Mouse (Mus musculus) cortical plate, adult 2 months (tissue): Measurements from ENCODE around the gene Ccl22. TPM values are rescaled to one million over a fixed set of nuclear protein-coding genes. Genes with fewer than 3 reads are reported as not detected.
A peak's percentile ranks its signal among the peaks of the same experiment; 100 is the strongest.

Experiments used
- H3K27ac ChIP-seq: fragments of 200-500 bp; 2 replicates; pipeline ENCODE4 v1.5.1; 2012; ENCODE audit warnings: low read length, control low read depth, inconsistent platforms; ENCODE audit not compliant: insufficient read depth
- H3K4me1 ChIP-seq: fragments of 200-500 bp; 2 replicates; pipeline ENCODE4 v1.6.1; 2011; ENCODE audit warnings: low read length; ENCODE audit not compliant: control insufficient read depth, insufficient read depth
- H3K4me3 ChIP-seq: fragments of 200-500 bp; 2 replicates; pipeline ENCODE4 v1.5.1; 2011; ENCODE audit warnings: mild to moderate bottlenecking, low read length, control low read depth; ENCODE audit not compliant: insufficient read depth
- CTCF ChIP-seq: fragments of 200-500 bp; IDR thresholded peaks from 2 replicates; pipeline ENCODE4 v1.5.1; 2011; ENCODE audit warnings: mild to moderate bottlenecking, control low read depth, low read length; ENCODE audit not compliant: insufficient read depth; ENCODE audit errors: extremely low read depth
- POLR2A ChIP-seq: fragments of 200-500 bp; IDR thresholded peaks from 2 replicates; pipeline ENCODE4 v1.6.1; 2011; ENCODE audit warnings: mild to moderate bottlenecking, low read length, control low read depth; ENCODE audit not compliant: insufficient read depth; ENCODE audit errors: extremely low read depth
- polyA plus RNA-seq: library from polyadenylated mRNA; depleted of rRNA; stranded (reverse); fragments of >200 nt; gene quantifications from 2 replicates; pipeline ENCODE4 v1.2.3, GENCODE M21; 2012; rRNA removed

Ccl22 gene
- polyA plus RNA-seq, 1 experiment: 0.33 TPM

DNA sequence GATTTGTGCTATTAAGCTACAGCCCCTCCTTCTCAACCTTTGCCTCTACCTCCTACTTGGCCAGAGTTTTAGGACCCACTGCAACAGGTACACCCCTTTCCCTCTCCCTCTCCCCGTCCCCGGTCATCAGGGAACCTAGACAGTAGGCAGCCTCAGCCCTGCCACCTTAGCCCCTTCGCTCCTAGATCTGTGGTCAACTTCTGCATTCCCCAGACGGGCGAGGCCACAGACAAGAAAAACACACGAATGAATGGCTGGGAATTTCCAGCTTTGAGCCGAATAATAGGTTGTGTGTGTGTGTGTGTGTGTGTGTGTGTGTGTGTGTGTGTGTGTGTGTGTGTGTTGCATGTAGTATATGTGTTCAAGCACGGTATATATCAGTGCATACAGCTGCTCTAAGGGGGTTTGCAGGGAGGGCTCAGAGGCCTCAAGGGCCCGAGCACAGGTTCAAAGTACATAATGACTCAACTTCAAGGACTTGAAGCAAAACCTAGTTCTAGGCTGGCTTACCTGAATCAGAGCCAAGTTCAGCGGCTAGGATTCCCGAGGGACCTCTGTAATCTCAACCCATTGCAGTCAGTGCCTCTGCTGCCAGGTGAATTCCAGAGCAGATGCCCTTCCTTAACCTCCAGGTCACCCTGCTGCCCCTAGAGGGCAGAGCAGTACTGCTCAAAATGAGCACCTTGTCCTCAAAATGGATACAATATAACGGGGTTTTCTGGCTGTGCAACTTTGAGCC is 40.0 kb downstream of the Ccl22 start:
- no peak overlapping the region for H3K4me3 ChIP-seq
- H3K4me1 ChIP-seq: no peaks in the 10 kb centered on the region
- H3K27ac ChIP-seq: no peak overlapping the region
- TF ChIP-seq CTCF: peak; percentile 37
- no peak for TF ChIP-seq POLR2A

DNA sequence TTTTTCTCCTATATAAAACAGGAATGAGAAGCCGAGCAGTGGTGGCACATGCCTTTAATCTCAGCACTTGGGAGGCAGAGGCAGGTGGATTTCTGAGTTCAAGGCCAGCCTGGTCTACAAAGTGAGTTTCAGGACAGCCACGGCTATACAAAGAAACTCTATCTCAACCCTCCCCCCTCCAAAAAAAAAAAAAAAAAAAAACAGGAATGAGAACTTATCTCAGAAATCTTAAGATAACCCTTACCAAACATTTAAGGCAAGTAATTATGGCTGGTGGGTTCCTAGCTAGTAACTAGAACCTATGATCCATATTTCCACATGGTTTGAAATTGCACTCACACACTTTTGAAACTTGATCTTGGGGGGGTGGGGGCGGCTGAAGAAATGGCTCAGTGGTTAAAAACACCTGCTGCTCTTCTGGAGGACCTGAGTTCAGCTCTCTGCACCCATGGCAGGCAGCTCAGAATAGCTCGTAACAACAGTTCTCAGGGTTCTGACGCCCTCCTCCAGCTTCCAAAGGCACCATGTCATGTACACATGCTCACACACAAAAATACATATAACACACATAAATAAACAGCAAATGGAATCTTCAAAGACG is 40.7 kb downstream of the Ccl22 start:
- TF ChIP-seq CTCF (no peak), POLR2A (no peak)
- no peak overlapping the region for H3K27ac ChIP-seq
- no peaks in the 10 kb centered on the region for H3K4me1 ChIP-seq
- H3K4me3 ChIP-seq: no peak overlapping the region

DNA sequence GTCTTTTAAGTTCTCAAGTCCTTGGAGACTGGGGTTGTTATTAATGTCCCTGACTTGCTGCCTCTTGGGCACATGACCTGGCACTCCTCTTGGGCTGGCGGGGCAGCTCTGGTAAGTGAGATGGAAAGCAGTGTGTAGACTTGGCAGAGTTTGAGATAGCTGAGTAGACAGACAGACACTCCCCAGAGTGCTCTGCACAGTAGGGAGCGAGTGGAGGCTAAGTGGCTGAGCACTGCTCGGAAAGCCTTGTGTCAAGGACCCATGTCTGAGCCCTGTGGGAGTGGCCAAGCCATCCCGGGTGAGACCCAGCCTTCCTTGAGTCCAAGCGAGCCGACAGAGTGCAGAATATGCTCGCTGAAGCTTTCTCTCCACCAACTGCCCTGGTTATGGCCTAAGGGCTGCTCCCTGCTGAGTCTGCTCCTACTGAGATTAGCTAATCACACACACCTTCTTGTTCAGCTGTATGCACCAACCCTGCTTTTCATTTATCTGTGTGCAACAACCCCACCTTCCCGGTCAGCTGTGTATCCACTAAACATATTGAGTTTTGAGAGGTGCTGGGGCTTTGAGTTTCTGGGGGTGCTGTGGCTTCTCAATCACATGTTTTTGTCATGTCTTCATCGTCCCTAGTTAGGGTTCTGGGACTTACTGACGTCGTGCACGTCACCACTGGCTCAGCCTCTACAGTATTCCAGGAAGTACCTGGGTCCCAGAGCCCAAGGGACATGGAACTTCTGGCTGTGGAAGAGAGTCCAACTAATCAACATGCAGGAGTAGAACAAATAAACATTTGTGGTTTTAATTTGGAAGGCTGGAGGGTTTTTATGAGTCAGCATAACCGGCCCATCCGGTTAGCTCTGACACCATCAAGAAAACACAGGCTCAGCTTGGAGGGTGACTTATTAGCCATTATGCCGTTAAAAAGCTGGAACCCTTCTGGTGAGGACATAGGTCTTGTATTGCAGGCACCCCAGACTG is 42.4 kb downstream of the Ccl22 start:
- Histone ChIP-seq H3K27ac (no peak overlapping the region), H3K4me3 (no peak overlapping the region), H3K4me1 (no peaks in the 10 kb centered on the region)
- TF ChIP-seq CTCF: no peak
- TF ChIP-seq POLR2A: no peak

DNA sequence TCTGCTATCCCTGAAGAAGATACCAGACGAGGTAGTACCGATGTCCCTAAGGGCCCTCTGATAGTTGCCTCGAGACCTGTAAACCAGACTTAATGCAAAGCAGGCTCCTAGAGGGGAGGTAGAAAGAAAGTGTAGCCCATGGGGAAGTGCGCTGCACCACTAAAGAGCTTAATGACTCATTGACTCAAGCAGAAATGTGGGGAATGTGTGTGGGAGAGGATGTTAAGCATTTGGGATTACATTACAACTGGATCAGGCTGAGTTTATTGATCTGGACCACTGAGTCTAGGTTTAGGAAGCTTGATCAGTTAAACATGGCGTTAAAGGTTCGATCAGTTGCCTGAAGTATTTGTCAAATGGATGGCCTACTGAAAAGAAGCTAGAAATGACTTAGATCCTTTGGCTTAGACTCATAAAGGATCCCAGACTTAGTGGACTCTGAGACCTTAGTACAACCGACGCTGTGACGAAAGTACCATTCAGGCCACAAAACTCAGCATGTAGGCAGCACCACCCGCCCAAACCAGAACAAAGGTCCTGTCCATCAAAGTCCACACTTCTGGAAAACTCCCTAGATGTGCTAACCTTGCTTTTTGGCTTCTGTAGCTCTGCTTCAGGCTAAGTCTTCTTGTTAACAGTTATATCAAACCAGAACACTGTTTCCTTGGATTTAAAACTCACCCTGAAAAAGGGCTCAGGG is 44.0 kb downstream of the Ccl22 start:
- Histone ChIP-seq H3K27ac (no peak overlapping the region), H3K4me3 (no peak overlapping the region), H3K4me1 (peaks cover 2% of the 10 kb centered on the region; the same call in 1 of the 2 replicates)
- TF ChIP-seq POLR2A (no peak), CTCF (no peak)

DNA sequence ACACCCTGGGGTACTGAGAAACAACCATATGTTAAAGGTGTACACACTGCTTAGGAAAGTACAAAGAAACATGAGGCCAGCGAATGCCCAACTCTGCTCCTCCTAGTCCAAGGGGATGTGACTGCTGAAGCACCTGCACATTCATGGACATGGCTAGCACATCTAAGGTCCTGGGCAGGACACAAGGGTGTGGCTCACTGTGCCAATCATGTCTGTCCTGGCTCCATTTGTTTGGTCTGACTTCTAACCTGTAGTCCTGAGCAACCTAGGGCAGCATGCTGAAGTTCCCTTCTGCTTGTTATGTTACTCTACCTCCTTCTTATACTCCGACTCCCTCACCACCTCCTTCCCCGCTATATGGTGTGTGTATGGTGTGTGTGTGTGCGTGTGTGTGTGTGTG is 49.0 kb downstream of the Ccl22 start:
- no peak for TF ChIP-seq POLR2A
- no peak for TF ChIP-seq CTCF
- Histone ChIP-seq H3K4me1 (peaks cover 2% of the 10 kb centered on the region; the same call in 1 of the 2 replicates), H3K27ac (no peak overlapping the region), H3K4me3 (no peak overlapping the region)

DNA sequence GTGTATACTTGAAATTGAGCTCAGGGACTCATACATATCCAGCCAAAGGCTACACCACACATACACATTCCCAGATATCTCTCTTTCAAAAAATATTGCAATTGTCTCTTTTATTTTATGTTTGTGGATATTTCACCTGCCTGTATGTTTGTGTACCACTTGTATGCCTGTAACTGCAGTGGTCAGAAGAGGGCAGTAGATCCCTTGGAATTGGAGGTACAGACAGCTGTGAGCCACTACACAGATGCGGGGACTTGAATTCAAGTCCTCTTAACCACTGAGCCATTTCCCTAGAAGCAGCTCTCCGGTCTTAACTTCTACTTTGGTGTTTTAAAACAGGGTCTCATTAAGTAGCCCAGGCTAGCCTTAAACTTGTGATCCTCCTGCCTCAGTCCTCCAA is 49.4 kb downstream of the Ccl22 start:
- no peak overlapping the region for H3K4me3 ChIP-seq
- no peak overlapping the region for H3K27ac ChIP-seq
- TF ChIP-seq POLR2A: no peak
- 0 out of 2 replicates have a peak, but pooled peaks have one; percentile 14 for TF ChIP-seq CTCF

DNA sequence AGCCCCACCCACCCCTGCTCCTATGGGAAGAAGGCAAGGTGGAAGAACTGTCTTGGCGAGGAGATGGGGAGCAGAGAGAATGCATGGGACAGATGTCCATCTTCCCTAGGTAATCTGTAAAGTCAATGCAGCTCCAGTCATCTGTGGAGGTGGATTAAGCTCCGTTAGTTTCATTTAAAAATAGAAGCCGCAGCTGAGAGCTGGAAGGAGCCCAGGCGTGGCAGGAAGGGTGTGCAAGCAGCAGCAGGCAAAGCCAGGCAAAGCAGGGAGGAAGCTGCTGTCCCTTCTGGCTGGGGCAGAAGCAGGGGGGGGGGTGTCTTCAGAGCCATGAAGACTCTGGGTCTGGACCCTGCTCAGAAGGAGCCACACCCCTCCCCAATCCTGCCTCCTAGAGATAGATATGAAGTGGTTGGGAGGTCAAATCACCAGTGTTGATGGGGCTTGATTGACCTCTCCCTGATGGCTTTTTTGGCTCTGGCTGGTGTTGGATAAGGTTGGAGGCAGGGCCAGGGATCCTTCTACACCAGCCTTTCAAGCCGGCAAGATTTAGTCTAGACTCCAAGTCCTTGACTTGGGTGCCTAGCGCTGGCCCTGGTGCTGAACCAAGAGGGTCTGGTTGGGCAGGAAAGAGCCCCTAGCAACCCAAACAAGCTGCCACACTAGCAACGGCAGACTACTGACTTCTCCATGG is 55.0 kb downstream of the Ccl22 start:
- H3K27ac ChIP-seq: peak overlapping the region; percentile 75
- H3K4me3 ChIP-seq: no peak overlapping the region
- H3K4me1 ChIP-seq: peaks cover 8% of the 10 kb centered on the region
- TF ChIP-seq POLR2A (no peak), CTCF (no peak)

More for the DNA sequence above, 49.4 kb downstream of the Ccl22 start:
- H3K4me1 ChIP-seq: peaks cover 2% of the 10 kb centered on the region; the same call in 1 of the 2 replicates

Other genes starting within 250 kb of the Ccl22 start
- 26.7 and 28.2 TPM in 2 replicates for gene Cpne2, start 212.6 kb upstream of the Ccl22 start, polyA plus RNA-seq
- gene Rspry1, start 143.7 kb upstream of the Ccl22 start, polyA plus RNA-seq: 18.0 and 19.8 TPM in 2 replicates
- 50.2 and 51.1 TPM in 2 replicates for gene Fam192a, start 143.6 kb upstream of the Ccl22 start, polyA plus RNA-seq
- gene Arl2bp, start 79.0 kb upstream of the Ccl22 start, polyA plus RNA-seq: 234 and 235 TPM in 2 replicates
- 165 and 190 TPM in 2 replicates for gene Pllp, start 49.3 kb upstream of the Ccl22 start, polyA plus RNA-seq
- 654 and 664 TPM in 2 replicates for gene Cx3cl1, start 26.4 kb downstream of the Ccl22 start, polyA plus RNA-seq
- 4.4 TPM in 2 replicates for gene Ccl17, start 64.9 kb downstream of the Ccl22 start, polyA plus RNA-seq
- 103 and 110 TPM in 2 replicates for gene Coq9, start 92.7 kb downstream of the Ccl22 start, polyA plus RNA-seq
- 38.2 and 39.1 TPM in 2 replicates for gene Ciapin1, start 92.8 kb downstream of the Ccl22 start, polyA plus RNA-seq
- gene Polr2c, start 111.9 kb downstream of the Ccl22 start, polyA plus RNA-seq: 108 and 117 TPM in 2 replicates
- gene Dok4, start 130.7 kb downstream of the Ccl22 start, polyA plus RNA-seq: 15.1 and 15.9 TPM in 2 replicates
- gene Ccdc102a, start 172.5 kb downstream of the Ccl22 start, polyA plus RNA-seq: 2.1 and 3.0 TPM in 2 replicates
- gene Adgrg5, start 178.1 kb downstream of the Ccl22 start, polyA plus RNA-seq: 0.06 and 0.10 TPM in 2 replicates
- 63.4 and 63.8 TPM in 2 replicates for gene Adgrg1, start 229.2 kb downstream of the Ccl22 start, polyA plus RNA-seq